Mouse (Mus musculus) embryo, embryonic 10 days (tissue): ENCODE data around the gene Cisd1.

Source experiments
- DNase-seq: peaks from one replicate; pipeline ENCODE4 v3.0.0-alpha.2; 2015; ENCODE audit warnings: low spot score

Gene Cisd1

DNA sequence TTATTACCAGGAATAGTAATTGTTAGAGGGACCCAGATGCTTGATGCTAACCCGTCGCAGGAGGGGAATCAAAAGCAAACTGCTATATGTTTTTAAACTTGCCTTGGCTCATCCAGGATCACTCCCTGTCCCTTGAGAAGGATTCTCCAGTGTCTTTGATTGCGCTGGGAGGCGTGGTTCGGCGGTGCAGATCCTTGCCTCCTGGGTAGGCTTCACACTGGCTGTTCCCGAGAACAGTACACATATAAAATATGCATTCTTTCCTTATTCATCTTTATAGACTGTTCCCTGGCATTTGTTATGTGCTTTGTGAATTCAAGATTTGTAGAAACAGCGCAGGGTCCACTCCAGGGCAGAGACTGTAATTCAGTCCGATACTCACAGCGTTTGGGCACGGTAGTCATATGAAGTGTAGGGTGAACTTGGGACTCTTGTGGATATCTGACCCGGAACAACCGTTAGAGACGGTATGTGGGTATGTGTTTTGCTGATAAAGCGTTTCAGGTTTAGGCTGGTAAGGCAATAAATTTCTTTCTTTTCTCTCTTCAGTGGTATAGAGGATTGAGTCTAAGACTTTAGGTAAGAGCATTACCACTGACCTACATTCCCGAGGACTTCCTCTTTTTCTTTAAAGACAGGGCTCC lies 4.0 kb upstream of the Cisd1 start:
- peak; percentile 39 for DNase-seq

DNA sequence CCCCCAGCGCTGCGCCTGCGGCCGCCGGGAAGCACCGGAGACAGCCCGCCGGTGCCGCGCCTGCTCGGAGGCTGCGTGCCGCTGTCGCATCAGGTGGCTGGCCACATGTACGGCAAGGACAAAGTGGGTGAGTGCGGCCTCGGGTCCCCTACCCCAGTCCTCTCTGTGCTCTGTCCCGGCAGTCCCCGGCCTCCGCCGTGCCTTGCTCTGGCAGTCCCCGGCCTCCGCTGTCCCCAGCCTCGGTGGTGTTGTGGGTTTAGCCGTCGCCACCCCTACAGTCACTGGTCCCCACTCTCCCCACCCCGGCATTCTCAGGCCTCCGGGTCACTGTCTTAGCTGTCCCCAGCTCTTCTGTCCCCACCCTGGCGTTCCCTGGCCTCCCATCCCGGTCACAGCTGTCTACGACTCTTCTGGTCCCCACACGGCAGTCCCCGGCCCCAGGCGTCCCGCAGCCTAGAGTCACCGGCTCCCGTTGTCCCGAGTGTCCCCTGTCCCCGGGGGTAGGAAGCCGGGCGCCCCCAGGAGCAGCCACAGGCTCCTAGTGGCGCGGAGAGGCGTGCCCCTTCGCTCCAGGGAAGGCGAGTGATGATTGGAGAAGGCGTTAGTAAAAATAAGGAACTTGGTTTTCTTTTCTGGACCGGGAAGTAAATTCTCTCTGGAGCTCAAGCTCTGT lies 3.3 kb upstream of the Cisd1 start:
- DNase-seq: peak; percentile 57

DNA sequence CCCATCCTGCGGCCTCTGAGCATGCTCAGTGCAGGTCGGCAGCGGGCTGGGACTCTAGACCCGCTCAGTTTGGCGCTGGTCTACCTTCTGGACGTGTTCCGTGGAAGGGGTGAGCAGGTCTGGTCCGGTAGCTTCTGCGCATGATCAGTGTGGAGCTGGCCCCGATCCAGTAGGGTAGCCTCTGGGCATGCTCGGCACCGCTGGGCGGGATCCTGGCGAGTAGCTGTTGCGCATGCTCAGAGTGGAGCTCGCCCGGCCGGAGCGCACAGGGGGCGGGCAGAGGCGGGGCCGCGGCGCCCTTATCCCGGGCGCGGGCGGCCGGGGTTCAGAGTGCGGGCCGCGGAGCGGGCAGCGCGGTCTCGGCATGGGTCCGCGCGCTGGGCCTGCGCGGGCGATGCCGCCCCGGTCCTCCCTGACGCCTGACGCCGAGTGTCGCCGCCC lies 2.8 kb upstream of the Cisd1 start, which contains the start of gene Ipmk:
TSS of gene Ipmk (plus strand) at position 255 of the 441 bp plus-strand sequence.
- DNase-seq: peak; percentile 99

DNA sequence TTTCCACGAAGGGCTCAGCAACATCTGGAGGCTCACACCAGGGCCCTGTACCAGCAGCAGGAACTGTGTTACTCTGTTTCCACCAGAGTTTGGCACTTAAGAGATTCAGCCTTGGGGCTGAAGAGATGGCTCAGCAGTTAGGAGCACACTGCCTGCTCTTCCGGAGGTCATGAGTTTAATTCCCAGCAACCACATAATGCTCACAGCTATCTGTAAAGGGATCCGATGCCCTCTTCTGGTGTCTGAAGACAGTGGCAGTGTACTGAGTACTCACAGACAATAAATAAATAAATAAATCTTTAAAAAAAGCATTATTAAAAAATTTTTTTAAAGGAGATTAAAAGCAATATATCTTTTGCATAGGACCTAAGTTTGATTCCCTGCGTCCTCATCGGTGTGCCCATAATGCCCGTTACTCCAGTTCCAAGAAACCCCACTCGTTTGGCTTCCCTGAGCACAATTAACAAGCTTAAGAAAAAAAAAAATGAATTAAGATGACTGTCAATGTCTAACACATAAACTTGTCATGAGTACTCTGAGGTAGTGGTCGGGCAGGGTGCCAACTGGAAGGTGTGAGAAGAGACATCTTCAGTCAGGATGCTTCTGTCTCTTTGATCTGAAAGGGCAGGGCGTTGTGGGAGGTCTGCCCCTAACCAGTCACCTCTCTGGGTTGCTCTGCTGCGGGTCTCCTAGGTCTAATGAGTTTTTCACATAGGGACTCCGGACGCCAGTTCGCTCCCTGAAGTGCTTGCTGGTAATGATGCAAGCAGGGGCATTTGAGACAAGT lies 2.2 kb upstream of the Cisd1 start:
- peak; percentile 49 for DNase-seq

DNA sequence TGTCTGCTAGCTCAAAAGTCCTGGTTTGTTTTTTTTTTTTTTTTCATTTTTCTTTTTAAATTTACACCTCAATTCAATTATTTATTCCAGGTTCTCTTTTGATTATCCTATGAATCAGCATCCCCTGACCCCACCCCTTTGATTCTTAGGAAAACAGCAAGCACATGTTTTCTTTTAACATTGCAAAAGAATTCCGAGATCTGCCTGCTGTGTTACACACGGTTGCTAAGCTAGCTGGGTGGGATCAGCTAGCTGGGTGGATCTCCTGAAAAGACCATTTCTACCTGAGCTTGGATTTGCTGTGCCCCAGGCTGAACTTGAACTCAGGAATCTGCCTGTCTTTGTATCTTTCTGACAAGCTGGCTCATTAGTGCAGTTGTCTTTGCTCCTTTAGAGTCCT lies 1.4 kb upstream of the Cisd1 start:
- DNase-seq: no peak

DNA sequence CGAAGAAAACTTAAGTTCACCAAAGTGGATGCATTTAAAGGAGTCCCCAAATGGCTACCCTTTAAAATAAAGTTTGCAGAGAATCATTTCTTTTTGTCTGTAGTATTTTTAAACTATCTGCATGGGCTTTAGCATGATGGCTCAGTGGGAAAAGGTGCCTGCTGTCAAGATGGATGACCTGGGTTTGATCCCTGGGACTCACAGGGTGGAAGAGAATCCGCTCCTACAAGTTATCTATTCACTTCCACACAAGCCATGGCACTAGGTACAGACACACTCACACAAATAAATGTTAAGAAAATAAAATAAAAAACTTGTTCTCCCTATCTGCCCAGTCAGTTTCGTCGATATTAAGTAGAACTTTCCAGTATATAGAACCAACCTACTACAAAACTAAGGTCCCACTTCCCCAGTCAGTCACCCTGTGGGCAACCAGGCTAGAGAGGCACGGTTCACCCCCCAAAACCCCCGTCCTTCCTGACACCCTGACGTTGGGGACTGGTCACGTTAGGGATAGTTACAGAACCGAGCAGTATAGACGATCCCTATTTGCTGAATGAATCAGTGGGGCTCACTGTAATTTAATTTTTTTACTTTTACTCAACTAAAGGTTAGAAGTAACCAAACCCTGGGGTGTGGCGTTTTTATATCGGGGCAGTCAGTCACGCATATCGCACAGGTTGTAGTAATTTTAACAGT lies 1.0 kb downstream of the Cisd1 start:
- DNase-seq: no peak

DNA sequence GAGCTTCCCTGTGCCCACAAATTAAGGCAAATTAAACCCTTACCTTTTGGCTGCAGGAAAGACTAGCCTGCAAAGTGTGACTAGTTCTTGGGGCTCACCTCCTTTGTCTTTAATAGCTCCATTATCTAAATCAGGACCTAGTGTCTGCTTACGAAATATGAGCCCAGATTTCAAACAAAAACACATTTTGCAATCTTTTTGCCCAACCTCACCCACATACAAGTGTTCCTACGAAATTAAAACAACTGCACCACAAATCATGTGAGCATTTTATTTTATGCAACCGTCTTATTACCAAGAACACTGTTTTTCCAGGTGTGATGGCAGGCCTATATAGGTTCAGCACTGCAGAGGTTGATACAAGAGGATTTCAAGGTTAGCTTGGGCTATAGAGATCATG lies 1.6 kb downstream of the Cisd1 start:
- DNase-seq: no peak

DNA sequence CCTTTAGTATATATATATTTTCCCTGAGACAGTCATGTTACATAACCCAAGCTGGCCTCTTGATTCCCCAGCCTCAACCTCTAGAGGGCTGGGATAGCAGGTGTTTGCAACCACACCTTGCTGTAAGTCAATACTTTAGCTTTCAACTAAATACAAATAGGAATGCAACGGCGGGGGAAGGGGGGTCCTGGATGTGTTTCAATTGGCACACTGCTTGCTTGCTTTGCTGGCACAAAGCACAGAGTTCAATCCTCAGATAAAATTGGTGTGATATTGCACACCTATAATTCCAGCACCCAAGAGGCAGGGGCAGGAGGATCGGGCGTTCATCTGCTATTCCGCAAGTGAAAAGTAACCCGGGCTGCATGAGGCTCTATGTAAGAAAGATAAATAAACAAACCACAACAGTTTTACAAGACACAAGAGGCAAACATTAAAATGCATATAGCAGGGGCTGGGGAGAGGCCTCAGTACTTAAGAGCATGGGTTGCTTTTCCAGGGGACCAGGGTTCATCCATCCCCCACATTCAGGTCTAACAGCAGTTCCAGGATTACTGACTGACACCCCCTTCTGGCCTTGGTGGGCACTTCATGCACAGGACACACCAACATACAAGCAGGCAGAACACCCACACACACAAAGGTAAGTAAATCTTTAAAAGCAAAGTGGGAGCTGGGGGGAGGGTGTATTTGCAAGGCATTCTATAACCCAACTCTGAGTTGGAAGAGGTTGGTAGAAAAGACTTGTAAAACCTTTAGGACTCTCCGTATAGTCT lies 2.5 kb downstream of the Cisd1 start:
- peak; percentile 44 for DNase-seq

DNA sequence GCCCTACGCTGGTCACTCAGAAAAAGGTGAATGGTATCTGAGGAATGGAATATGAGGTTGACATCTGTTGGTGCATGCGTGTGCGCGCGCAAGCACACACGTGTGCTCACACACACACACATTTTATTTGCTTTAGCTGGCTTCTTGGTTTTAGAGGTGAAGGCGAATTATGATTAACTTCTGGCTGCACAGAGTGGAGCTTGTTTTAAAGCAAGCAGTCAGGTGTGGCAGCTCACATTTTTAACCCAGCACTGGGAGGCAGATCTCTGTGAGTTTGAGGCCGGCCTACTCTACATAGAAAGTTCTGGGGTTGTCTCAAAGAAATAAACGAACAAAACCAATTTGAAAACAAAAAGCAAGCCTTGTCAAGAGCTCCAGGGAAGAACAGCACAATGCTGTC lies 3.5 kb downstream of the Cisd1 start:
- no peak for DNase-seq

DNA sequence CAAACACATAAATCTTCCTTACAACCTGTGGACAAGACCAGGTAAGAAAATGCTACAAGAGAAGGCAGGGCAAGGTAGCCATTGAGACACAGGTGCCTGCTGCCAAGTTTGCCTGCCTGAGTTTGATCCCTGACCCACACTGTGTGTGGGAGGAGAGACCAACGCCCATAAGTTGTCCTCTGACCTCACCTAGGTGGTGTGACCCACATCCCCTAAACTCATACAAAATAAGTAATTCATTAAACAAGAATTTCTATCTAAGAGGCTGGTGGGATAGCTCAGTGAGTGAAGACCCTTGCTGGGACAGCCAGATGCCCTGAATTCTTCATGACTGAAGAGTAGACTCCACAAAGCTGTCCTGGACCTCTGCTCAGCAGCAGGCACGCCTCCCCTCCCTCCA lies 4.6 kb downstream of the Cisd1 start:
- DNase-seq: no peak

DNA sequence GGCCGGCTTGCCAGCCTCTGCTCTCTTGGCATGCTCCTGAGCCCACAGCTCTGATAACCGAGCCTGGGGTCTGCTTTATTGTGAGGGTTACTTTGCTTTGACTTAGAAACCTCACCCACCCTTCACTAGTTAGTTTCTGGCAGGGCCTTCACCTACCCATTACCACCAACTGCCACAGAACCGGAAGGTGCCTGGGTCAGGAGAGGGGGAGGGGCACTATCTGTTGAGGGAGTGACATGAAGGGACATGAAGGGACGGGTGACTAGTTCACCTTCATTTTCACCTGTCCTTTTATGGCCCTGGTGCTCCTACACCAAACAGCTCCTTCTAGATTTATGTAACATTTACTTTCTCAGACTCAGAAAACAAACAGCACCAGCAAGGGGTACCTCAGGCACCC lies 5.3 kb downstream of the Cisd1 start:
- DNase-seq: no peak

DNA sequence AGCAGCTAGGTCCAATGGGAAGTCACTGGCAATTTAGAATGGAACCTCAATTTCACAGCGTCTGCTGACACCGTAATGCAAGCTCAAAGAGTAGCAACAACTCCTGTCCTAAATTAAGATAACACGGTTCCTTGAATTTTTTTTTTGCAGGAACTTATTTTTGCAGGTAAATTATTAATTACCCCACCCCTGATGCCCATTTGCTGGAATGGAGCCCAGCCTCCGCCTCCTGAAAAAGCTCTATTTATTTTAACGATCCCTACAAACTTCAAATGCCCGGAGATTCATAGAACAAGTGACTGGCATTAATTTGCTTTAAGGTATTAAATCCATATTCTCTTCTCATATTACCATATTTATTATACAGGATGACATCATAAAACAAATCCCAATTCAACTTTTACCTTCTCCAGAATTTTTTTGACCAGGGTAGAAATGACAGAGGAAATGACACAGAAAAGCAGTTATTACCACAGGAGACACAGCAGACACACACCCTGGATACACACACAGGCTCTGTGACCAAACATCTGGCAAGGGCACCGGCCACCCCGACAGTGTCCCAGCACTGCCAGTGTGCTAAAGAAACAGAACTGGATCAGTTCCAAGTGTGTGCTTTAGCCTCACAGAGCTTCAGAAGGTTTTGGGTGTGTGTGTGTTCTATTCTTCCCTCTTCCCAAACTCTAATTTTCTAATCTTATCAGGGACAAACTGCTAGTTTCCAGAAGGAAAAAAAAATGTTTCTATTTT lies 6.4 kb downstream of the Cisd1 start:
- no peak for DNase-seq

DNA sequence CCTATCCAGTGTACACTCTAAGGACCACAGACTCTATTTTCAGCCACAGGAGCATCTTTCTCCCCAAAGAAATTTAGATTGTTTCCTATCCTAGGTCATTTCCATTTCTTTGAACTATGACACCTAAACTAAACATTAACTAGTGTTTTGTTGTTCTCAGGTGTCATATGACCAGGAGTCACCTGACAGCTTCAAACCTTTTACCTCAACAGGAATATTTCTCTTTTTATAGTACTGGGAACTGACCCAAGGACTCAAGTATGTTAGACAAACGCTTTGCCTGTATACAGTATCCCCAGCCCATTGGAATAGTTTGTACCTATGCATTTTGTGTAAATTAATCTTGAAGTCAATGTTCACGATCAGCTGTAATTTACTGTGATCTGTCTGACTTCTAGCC lies 7.0 kb downstream of the Cisd1 start:
- no peak for DNase-seq

DNA sequence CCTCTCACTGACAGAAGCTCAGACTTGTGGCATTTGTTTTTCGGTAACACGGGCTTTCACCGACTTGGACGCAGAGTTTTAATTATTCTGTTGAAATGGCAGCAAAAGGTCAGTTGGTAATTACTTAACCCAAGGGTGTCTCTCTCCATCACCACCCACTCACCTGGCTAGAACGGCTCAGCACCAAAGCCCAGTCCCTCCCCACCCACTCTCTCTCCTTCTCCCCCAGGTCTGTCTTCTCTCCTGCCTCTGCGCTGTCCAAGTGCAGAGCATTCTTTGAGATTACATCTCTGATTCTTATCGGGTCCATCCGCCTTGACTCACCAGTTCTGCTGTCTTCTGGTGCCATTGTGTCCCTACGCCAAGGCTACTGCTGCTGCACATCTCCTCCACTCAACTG lies 11.9 kb downstream of the Cisd1 start:
- DNase-seq: no peak

DNA sequence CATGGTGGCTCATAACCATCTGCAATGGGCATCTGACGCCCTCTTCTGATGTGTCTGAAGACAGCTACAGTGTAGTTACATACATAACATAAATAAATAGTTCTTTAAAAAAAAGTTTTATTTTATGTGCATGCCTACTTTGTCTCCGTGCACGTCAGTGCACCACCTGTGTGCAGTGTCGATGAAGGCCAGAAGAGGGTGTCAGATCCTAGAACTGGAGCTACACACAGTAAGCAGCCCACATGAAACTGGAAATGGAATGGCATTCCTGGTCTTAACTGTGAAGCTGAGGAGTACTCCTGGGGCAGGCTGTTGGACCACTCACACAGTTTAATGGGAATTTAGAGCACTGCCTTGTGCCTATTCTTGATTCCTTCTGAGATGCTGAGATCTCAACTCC lies 12.4 kb downstream of the Cisd1 start:
- DNase-seq: no peak

DNA sequence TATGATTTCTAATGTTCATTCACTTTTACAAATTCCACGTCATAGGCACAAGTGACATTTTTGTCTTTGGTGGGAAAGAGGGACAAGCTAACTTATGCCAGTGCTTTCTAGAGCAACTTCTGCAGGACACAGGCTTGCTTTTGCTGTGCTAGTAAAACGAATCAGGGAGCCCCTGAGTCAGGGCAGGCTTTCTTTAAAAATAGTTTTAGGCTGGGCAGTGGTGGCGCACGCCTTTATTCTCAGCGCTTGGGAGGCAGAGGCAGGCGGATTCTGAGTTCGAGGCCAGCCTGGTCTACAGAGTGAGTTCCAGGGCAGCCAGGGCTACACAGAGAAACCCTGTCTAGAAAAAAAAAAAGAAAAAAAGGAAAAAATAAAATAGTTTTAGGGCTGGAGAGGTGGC lies 12.8 kb downstream of the Cisd1 start:
- DNase-seq: no peak

DNA sequence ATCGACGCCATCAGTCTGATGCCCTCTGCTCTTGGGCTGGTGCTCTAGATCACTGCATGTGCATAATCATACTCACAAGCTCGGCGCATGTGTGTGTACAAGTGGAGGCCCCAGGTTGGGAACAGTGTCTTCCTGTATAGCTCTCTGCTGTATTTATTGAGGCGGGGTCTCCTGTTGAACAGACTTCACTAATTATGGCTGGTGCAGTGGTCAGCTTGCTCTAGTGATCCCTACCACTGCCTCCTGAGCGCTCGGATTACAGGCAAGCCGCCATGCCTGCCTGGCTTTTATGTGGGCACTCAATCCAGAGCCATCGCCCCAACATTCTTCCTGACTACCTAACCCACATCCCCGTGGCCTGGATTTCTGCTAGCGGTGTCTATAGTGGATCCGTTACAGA lies 14.7 kb downstream of the Cisd1 start:
- no peak for DNase-seq

DNA sequence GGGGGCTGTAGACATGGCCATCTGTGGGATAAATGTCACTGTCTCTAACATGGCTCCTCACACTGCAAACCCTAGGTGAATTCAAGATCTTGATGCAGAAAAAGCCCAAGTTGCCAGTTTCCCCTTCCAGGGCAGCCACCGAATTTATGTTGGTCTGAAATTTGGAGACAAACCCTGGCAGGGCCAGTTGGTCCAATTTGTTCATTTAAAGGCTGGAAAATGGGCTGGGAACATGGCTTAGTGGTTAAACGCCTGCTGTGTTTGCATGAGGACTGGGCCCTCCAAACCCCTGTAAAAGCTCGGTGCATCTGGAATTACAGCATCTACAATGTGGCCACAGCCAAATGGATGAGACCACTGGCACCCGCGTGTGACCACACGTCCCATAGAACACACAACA lies 15.5 kb downstream of the Cisd1 start:
- no peak for DNase-seq

DNA sequence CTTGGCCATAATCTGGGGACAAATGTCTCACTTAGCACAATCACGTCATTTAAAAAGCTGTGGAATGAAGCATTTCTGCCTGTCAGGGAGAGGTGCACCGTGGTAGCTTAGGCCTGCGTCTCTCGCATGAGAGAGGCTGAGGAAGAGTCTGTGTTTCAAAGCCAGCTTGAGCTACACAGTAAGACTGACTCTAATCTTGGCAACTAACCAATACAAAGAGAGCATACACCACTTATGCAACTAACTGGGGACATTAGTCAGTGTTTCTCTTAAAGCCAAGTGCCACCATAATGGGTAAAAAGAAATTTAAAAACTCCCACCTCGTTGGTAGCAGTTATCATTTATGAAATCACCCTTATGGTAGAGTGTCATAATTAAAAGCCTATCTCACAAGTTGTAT lies 15.9 kb downstream of the Cisd1 start:
- no peak for DNase-seq

DNA sequence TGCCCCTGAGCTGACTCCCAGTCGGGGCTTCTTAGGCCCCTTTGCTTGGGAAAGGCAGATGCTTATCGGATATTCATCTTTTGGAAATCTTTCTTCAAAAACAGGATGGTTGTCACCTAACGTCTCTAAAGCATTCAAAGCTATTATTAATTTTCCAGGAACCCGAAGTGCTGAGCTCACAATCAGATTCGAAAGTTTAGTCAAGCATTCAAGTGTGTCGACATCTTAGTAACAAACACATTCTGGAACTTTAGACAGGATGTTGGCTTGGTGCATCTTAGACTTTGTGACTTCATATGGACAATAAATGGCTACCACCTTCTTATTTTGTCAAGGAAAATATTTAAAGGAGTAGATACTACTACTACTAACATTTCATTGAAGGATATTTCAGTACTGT lies 16.4 kb downstream of the Cisd1 start:
- DNase-seq: no peak

DNA sequence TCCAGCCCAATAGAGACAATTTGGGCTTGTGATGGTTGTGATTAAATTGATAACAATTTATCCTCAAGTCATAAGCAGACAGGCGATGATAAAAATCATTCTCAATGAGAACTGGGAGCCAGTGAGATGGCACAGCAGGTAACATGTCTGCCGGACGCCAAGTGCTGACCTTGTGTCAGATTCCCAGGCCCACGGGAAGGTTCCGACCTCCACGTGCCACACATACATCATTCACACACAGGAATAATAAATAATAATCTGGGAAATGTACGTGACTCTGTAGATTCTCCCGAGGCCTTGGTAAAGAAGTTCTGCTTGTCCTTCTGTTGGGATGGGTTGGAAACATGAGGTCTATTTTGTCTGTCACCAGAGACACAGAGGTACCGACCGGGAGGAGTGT lies 17.4 kb downstream of the Cisd1 start:
- DNase-seq: no peak
